Mouse (Mus musculus) CH12.LX (cell line): ENCODE data around the gene 1810046K07Rik. TPM values are rescaled to one million over a fixed set of nuclear protein-coding genes. Genes with fewer than 3 reads are reported as not detected.

Experiments used
- DNase-seq: peaks from one replicate; pipeline ENCODE4 v3.0.0-alpha.2; 2013; ENCODE audit errors: extremely low read depth
- H3K27ac ChIP-seq: 2 replicates; pipeline ENCODE4 v1.5.1; 2012; ENCODE audit warnings: low read depth, mild to moderate bottlenecking, control low read depth, moderate library complexity; ENCODE audit not compliant: insufficient read depth
- H3K27me3 ChIP-seq: replicated peaks from 2 replicates; pipeline ENCODE3; 2012; ENCODE audit warnings: inconsistent platforms
- H3K36me3 ChIP-seq, 2 experiments: replicated peaks in 1 of 2; 2 replicates each; pipeline versions ENCODE3 to v1.6.1; 2012; ENCODE audit warnings: inconsistent platforms in 1 of 2, low read length in 1 of 2, mild to moderate bottlenecking in 1 of 2, mixed read lengths in 1 of 2, moderate library complexity in 1 of 2; ENCODE audit not compliant: control insufficient read depth in 1 of 2, insufficient read depth in 1 of 2
- H3K4me1 ChIP-seq, 2 experiments: 2 replicates each; pipeline ENCODE4 v1.6.1; 2012; ENCODE audit warnings: inconsistent platforms in 1 of 2, moderate library complexity in 1 of 2; ENCODE audit not compliant: insufficient read depth in 2 of 2, control insufficient read depth in 1 of 2
- H3K4me2 ChIP-seq: 2 replicates; pipeline ENCODE4 v1.6.1; 2012; ENCODE audit warnings: low read depth, mild to moderate bottlenecking, control low read depth; ENCODE audit not compliant: poor library complexity, insufficient read depth, severe bottlenecking
- H3K4me3 ChIP-seq, 3 experiments: fragments of 150-350 bp in 1 of 3; sonication (generic) in 1 of 3; replicated peaks in 1 of 3; 2 replicates each; pipeline versions ENCODE3 to v1.5.1; 2011 to 2012; ENCODE audit warnings: low read depth in 2 of 3, low read length in 2 of 3, mild to moderate bottlenecking in 2 of 3, moderate library complexity in 2 of 3, control low read depth in 1 of 3, improper control_type of control experiment in 1 of 3, inconsistent platforms in 1 of 3, mixed read lengths in 1 of 3; ENCODE audit not compliant: poor library complexity in 1 of 3
- H3K79me2 ChIP-seq: replicated peaks from 2 replicates; pipeline ENCODE4 v1.6.1; 2012; ENCODE audit warnings: mild to moderate bottlenecking, moderate library complexity; ENCODE audit not compliant: control insufficient read depth, poor library complexity, insufficient read depth, severe bottlenecking; ENCODE audit errors: extremely low read depth
- H3K9ac ChIP-seq: 2 replicates; pipeline ENCODE4 v1.6.1; 2012; ENCODE audit warnings: low read depth, mild to moderate bottlenecking, control low read depth, moderate library complexity; ENCODE audit not compliant: insufficient read depth
- H3K9me3 ChIP-seq: replicated peaks from 2 replicates; pipeline ENCODE3; 2012; ENCODE audit warnings: low read length, inconsistent platforms, mixed read lengths
- BHLHE40 ChIP-seq: IDR thresholded peaks from 2 replicates; pipeline ENCODE4 v1.6.1; 2011; ENCODE audit warnings: mild to moderate bottlenecking, low read depth, low read length, improper control_type of control experiment
- CHD1 ChIP-seq: IDR thresholded peaks from 2 replicates; pipeline ENCODE4 v1.6.1; 2012; ENCODE audit warnings: low read depth, low read length, improper control_type of control experiment, inconsistent platforms
- CTCF ChIP-seq, 2 experiments: IDR thresholded peaks in 1 of 2; conservative IDR thresholded peaks in 1 of 2; 2 replicates each; pipeline ENCODE4 v1.5.1; 2011 to 2012; ENCODE audit warnings: low read depth in 2 of 2, low read length in 2 of 2, improper control_type of control experiment in 1 of 2, inconsistent platforms in 1 of 2, mild to moderate bottlenecking in 1 of 2, moderate library complexity in 1 of 2
- ELF1 ChIP-seq: IDR thresholded peaks from 2 replicates; pipeline ENCODE4 v1.6.1; 2014; ENCODE audit warnings: low read depth, mild to moderate bottlenecking, inconsistent platforms, low read length, improper control_type of control experiment
- IRF4 ChIP-seq: IDR thresholded peaks from 2 replicates; pipeline ENCODE4 v1.6.1; 2014; ENCODE audit warnings: low read depth, mild to moderate bottlenecking, inconsistent platforms, low read length, improper control_type of control experiment
- JUND ChIP-seq: conservative IDR thresholded peaks from 2 replicates; pipeline ENCODE4 v1.6.1; 2011; ENCODE audit warnings: low read depth, low read length, improper control_type of control experiment
- KAT2A ChIP-seq: IDR thresholded peaks from 2 replicates; pipeline ENCODE4 v1.6.1; 2012; ENCODE audit warnings: low read length, improper control_type of control experiment, inconsistent platforms; ENCODE audit not compliant: insufficient replicate concordance
- MAFK ChIP-seq: IDR thresholded peaks from 2 replicates; pipeline ENCODE4 v1.6.1; 2011; ENCODE audit warnings: low read length, improper control_type of control experiment; ENCODE audit not compliant: insufficient replicate concordance
- MAZ ChIP-seq: IDR thresholded peaks from 2 replicates; pipeline ENCODE4 v1.6.1; 2012; ENCODE audit warnings: low read depth, mild to moderate bottlenecking, inconsistent platforms, low read length, improper control_type of control experiment, moderate library complexity
- MXI1 ChIP-seq: IDR thresholded peaks from 2 replicates; pipeline ENCODE4 v1.6.1; 2011; ENCODE audit warnings: mild to moderate bottlenecking, low read depth, low read length, improper control_type of control experiment
- MYC ChIP-seq: IDR thresholded peaks from 2 replicates; pipeline ENCODE4 v1.6.1; 2011; ENCODE audit warnings: low read depth, mild to moderate bottlenecking, improper control_type of control experiment, low read length
- NELFE ChIP-seq: IDR thresholded peaks from 2 replicates; pipeline ENCODE4 v1.6.1; 2011; ENCODE audit warnings: low read depth, low read length, improper control_type of control experiment
- PAX5 ChIP-seq: IDR thresholded peaks from 2 replicates; pipeline ENCODE4 v1.6.1; 2012; ENCODE audit warnings: low read length, inconsistent platforms, mixed read lengths
- POLR2A ChIP-seq: IDR thresholded peaks from 2 replicates; pipeline ENCODE4 v1.6.1; 2011; ENCODE audit warnings: low read depth, mild to moderate bottlenecking, improper control_type of control experiment, low read length
- POLR2AphosphoS2 ChIP-seq: IDR thresholded peaks from 2 replicates; pipeline ENCODE4 v1.6.1; 2011; ENCODE audit warnings: low read depth, low read length, improper control_type of control experiment
- RCOR1 ChIP-seq: conservative IDR thresholded peaks from 2 replicates; pipeline ENCODE4 v1.6.1; 2012; ENCODE audit warnings: low read depth, mild to moderate bottlenecking, inconsistent platforms, low read length, improper control_type of control experiment
- USF1 ChIP-seq: IDR thresholded peaks from 2 replicates; pipeline ENCODE4 v1.6.1; 2014; ENCODE audit warnings: low read depth, mild to moderate bottlenecking, inconsistent platforms, low read length, improper control_type of control experiment
- USF2 ChIP-seq: conservative IDR thresholded peaks from 2 replicates; pipeline ENCODE4 v1.6.1; 2011; ENCODE audit warnings: low read depth, low read length, improper control_type of control experiment
- dilution Hi-C: fragments of 300-500 bp; cut with MboI; formaldehyde crosslinking; loops from 2 replicates; pipeline ENCODE4 v1.14.3; 2020; ENCODE audit warnings: low sequenced_read_pairs; ENCODE audit not compliant: extremely low pct_unique_long_range_greater_than_20kb, extremely low pct_ligation_motif_present
- in situ Hi-C: fragments of 300-500 bp; cut with MboI; formaldehyde crosslinking; loops from 3 replicates; pipeline ENCODE4 v1.14.3; 2019; ENCODE audit warnings: low sequenced_read_pairs, low pct_ligation_motif_present, low pct_unique_long_range_greater_than_20kb, mixed read lengths
- polyA plus RNA-seq: library from polyadenylated mRNA; unstranded; fragments of >175 nt; gene quantifications from 2 replicates; pipeline ENCODE4 v1.2.1, GENCODE M21; 2012; ENCODE audit warnings: low read depth; ENCODE audit not compliant: insufficient read length
- total RNA-seq, 2 experiments: library from RNA; depleted of rRNA; stranded (reverse); fragments of 300-350 nt in 1 of 2; fragments of >200 nt in 1 of 2; gene quantifications; 2 replicates each; pipeline ENCODE4 v1.2.3; 2012 to 2014

Gene 1810046K07Rik
- total and polyA plus RNA-seq, 3 experiments: 33.4 to 188 (median 59.9) TPM

DNA sequence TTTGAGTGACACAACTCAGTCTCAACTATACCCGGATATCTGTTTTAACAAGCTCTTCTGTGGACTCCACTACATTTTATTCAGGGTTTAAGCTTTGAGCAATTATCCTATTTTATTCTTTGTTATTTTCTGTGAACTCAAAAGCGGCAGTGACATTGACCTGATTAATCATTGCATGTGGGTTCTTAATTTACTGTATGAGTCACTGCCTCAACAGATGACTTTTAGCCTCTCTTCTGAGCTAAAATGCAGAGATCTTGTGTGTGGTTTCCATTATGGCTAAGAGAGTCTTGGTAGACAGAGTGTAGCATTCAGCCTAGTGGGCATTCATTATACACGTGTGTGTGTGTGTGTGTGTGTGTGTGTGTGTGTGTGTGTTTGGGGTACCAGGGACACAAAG lies 24.2 kb upstream of the 1810046K07Rik start:
- Histone ChIP-seq H3K36me3 (no peaks in the 10 kb centered on the region), H3K27ac (no peak overlapping the region), H3K79me2 (no peaks in the 10 kb centered on the region), H3K4me1 (peaks cover 5 to 29% of the 10 kb centered on the region in 2 experiments; a peak in 2 of 4 replicates), H3K27me3 (no peaks in the 10 kb centered on the region), H3K4me2 (no peak overlapping the region), H3K9ac (no peak overlapping the region), H3K4me3 (no peak overlapping the region), H3K9me3 (no peaks in the 10 kb centered on the region)
- no peak for DNase-seq
- dilution Hi-C loops (no loop called here), in situ Hi-C loops (no loop called here)
- TF ChIP-seq MYC (no peak), MAFK (no peak), IRF4 (no peak), USF1 (no peak), PAX5 (no peak), MXI1 (no peak), ELF1 (no peak), POLR2A (no peak), KAT2A (no peak), POLR2AphosphoS2 (no peak), USF2 (no peak), JUND (no peak), MAZ (no peak), CHD1 (no peak), CTCF (conservative IDR thresholded peaks at IDR 0.05 in 1 of 2, IDR thresholded peaks at IDR 0.05 in 1 of 2; ENCODE audit: low read depth in 2 of 2, low read length in 2 of 2) (no peak), NELFE (no peak), RCOR1 (no peak)

DNA sequence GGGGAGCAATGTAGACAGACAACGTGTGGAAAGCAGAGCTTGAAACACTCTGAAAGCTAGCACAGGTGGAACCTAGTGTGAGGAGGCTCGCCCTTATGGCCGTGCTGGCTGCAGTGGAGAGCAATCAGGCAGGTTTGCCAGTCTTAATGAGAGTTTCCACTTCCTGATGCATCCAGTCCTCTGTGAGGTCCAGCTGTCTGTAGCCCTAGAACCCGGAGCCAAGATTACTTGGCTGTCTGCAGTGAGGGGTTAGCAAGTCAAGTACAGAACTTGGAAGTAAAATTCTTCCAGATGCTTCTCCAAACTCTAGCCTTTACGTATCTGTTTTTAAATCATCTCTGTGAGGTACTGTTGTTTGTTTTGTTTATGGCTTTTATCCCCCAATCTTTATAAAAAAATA lies 20.7 kb upstream of the 1810046K07Rik start:
- DNase-seq: no peak
- no peaks in the 10 kb centered on the region for H3K79me2 ChIP-seq
- H3K4me3 ChIP-seq: no peak overlapping the region
- no peaks in the 10 kb centered on the region for H3K9me3 ChIP-seq
- H3K27me3 ChIP-seq: no peaks in the 10 kb centered on the region
- dilution Hi-C loops: no loop called here
- TF ChIP-seq BHLHE40: no peak
- TF ChIP-seq IRF4: no peak
- no peak for TF ChIP-seq MYC
- TF ChIP-seq KAT2A: no peak
- TF ChIP-seq, all 38 proteins: peak for 0
- Histone ChIP-seq H3K27ac (no peak overlapping the region), H3K9ac (no peak overlapping the region), H3K36me3 (no peaks in the 10 kb centered on the region), H3K4me2 (no peak overlapping the region), H3K4me1 (peaks cover 0 to 6% of the 10 kb centered on the region in 2 experiments; a peak in 2 of 4 replicates)
- in situ Hi-C loops: loop anchor here (25.0 kb wide), 2 partner anchors 413 to 563 kb away; partner anchors contain the start of gene Arhgap20
